Mouse (Mus musculus): Measurements from ENCODE around the gene Slc30a6.

Gene Slc30a6

DNA sequence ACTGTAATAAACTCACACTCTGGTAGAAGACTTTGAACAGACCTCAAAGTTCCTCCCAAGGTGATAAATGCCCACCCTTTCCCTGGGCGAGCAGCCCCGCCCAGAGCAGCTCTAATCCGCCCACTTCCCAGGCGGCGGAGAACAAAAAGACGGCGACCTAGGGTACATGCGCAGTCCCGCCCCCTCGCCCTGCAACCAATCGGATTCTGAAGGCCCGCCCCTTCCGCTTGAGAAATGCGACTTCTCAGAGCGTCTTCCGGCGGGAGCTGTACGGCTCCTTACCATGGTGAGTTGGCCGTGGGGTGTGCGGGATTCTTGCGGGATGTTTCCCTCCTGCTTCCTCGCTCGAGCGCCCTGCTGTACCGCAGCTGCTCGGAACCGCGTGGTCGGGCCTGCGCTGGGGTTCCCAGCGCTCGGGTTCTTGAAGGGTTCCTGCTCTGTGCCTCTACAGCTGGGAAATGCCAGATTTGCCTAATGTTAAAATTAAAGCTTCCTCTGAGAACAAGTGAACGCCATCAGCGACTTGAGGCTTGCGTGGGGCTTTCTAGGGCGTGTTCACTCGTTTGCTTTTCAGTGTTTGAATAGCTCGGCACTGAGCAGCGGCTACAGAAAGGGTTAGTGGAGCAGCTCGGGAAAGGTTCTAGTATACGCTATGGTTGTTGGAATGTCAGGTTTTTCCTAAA is at the start of gene Slc30a6:
Slc30a6 (plus strand) TSS at position 226 of the 683 bp plus-strand sequence.
- in situ Hi-C loops (cut with MboI), result no loop called here

DNA sequence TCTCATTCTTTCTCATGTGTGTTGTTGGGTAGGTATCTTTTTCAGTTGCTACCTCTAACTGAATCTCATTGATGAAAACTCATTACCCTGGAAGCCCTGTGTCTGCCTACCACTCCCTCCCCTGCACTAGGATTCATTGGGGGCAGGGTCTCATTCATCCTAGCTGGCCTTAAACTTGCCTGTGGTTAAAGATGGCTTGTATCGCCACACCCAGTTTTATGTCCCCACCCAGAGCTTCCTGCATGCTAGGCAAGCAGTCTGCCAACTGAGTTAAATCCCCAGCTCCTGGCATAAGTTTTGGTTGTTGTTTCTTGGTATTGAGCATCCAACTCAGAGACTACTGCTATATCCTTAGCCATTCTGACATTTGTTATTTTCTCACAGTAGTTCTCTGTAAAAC is 31.8 kb upstream of the Slc30a6 start:
- in situ Hi-C loops (cut with MboI), result no loop called here

- in situ Hi-C loops (cut with MboI), result no loop called here
Measured at GRCm38 (mm10) chr17:74376916-74377315, 18.5 kb upstream of the Slc30a6 start.

DNA sequence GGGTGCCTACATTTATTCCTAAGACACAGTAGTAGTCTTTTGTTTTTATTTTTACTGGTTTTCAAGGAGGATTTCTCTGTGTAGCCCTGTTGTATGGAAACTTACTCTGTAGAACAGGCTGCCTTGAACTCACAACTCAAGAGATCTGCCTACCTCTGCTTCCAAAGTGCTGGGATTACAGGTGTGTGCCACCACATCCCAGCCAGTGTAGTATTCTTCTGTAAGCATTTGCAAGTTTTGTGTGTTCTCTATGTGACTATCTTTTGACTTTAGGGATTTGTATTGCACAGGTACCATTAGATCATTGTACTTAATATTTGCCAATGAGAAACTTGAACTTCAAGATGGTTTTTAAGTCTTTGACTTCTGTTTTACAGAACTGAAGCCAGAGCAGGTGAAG is 8.8 kb upstream of the Slc30a6 start:
- in situ Hi-C loops (cut with MboI), result no loop called here

GRCm38 (mm10) chr17:74389847-74390246 is 5.6 kb upstream of the Slc30a6 start:
- in situ Hi-C loops (cut with MboI), result no loop called here

DNA sequence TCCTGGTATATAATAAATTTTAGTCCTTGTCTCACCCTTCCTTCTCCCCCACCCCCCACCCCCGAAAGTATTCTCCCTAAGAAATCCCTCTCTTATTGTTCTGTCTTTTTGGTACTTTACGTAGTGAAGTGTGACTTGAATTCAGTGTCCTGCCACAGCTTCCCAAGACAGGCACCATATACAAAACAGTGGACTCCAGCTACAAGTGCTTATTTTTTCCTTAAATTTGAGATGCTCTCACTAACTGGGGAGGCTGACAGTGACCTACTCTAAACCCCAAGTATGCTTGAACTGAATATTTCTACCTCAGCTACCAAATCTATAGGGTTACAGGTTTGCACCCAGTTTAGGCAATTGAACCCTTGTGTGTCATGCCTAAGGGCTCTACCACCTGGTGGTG is 1.0 kb upstream of the Slc30a6 start:
- in situ Hi-C loops (cut with MboI), result no loop called here

GRCm38 (mm10) chr17:74394855-74395254 is 553 bp upstream of the Slc30a6 start:
- in situ Hi-C loops (cut with MboI), result no loop called here

DNA sequence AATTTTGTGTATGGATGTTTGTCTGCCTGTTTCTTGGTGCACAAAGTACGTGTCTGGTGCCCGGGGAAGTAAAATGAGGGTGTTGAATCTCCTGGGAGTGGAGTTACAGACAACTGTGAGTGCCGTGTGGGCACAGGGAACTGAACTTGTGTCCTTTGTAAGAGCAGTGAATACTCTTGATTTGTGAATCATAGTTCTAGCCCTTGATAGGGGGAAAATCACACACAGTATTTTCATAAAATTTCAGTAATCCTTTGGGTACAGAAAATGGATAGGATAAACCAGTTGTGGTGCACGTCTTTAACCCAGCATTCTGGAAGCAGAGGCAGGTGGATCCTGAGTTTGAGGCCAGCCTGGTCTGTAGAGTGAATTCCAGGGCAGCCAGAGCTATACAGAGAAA is 1.4 kb downstream of the Slc30a6 start:
- in situ Hi-C loops (cut with MboI), result no loop called here

- in situ Hi-C loops (cut with MboI), result no loop called here
Measured at GRCm38 (mm10) chr17:74397173-74397572, 1.8 kb downstream of the Slc30a6 start.

DNA sequence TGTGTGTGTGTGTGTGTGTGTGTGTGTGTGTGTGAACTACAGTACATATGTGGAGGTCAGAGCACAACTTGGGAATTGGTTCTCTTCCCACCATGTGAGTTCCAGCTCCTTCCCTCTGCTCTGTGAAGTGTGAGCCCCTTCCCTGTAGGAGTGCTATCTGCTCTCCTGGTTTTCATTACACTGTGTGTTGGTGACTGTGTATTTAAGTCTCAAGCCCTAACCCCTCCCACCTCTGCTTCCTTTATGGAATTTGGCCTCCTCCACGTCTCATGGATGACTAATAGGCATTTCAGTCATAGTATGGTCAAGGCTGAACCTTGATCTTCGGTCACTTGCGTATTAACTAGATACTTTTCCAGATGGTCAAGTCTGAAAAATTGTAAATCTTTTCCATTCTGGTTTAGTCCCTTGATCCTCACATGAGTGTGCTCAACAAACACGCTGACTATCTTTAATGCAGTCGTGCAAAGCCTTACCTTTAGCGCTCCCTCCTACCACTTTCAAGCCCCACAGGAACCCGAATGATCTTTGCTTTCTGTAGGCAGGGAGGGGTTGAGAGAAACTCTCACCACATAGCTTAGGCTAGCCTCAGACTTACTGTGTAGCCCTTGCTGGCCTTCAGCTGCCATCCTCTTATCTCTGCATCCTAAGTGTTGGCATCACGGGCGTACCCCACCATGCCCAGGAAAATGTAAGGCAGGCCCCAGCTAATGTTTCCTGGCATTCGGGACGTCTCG is 7.2 kb downstream of the Slc30a6 start:
- in situ Hi-C loops (cut with MboI), result no loop called here

DNA sequence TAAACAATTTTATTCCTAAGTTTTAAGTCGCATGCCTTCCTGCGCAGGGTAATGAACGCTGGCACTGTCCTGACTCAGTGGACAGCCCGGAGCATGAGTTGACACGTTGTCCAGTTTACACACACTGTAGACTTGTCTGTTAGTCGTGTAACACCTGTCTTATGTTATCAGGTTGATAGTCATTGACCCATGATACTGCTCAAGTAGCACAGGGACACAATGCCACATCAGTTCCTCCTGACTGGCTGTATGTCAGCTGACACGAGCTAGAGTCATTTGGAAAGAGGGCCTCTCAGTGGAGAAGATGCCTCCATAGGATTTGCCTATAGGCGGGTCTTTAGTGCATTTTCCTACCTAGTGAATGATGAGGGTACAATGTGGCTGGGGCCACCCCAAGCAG is 11.1 kb downstream of the Slc30a6 start:
- in situ Hi-C loops (cut with MboI), result no loop called here

DNA sequence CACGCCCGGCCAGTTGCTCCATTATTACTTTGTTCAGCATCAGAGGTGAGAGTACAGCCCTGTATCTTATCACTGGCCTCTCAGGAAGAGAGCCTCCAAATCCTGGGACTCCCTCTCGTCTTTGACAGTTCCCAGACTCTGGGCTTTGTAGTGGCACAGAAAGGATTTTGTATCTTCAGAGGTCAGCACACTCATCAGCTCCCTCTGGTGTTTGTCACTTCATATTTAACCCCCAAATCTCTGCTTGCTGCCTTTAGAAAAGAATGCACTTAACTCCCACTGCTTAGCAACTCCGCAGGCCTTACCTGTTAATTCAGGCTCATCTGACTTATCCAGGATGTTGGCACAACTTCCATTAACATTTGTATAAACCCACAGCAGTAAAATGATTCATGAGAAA is 14.3 kb downstream of the Slc30a6 start:
- in situ Hi-C loops (cut with MboI), result no loop called here

DNA sequence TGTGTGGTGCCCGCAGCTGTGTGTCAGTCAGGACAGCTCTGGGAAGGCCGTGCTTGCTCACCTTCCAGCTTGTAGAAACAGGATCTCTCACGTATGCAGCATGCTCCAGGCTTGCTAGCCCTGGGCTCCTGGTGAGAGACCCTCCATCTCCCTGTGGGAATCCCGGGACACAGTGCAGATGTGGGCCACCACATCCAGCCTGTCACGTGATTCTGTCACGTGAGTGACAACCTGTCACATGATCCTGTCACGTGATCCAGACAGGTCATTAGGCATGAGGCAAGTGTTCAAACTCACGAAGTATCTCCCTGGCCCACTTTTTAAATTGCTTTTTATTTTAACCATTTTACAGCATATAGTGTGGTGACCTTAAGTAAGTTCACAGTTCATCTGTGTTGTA is 17.9 kb downstream of the Slc30a6 start:
- in situ Hi-C loops (cut with MboI), result no loop called here

GRCm38 (mm10) chr17:74414671-74415070 is 19.3 kb downstream of the Slc30a6 start:
- in situ Hi-C loops (cut with MboI), result no loop called here

- in situ Hi-C loops (cut with MboI), result no loop called here
Measured at GRCm38 (mm10) chr17:74416841-74417360, 21.5 kb downstream of the Slc30a6 start.

DNA sequence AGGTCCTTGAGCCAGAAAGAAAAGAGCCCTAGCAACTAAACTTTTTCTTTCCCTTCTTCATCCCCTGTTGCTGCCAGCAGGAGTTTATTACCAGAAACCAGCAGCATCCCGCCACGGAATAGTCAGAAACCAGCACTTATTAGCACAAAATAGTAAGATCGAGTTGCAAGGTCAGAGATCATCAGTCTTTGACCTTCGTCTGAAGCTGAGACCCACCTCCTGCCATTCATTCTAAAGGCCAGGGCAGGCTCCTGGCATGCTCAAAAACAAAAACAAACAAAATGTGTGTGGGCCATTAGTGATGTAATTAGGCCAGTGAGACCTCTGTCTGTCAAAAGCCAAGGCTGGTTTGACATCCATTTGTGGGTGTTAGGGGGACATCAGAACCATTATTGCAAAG is 22.8 kb downstream of the Slc30a6 start:
- in situ Hi-C loops (cut with MboI), result no loop called here

DNA sequence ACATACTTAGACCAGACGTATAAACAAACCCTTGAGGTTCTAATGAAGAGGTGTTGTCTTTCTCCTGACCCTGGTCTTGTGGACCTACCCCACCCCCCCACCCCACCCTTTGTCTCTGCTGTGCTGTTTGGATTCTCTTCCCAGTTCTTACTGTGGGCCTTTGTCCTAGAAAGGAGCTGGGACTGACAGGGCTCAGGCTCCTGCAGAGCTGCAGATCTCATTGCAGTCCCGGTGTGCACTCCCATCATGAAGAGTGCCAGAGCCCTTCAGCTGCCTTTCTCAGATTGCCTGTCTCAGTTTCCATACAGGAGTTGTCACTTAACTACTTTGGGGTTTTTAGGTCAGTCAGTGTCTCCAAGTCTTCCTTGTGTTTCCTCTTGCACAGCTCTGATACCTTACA is 25.2 kb downstream of the Slc30a6 start:
- in situ Hi-C loops (cut with MboI), result no loop called here

GRCm38 (mm10) chr17:74424401-74425005 is 29.1 kb downstream of the Slc30a6 start:
- in situ Hi-C loops (cut with MboI), result no loop called here

DNA sequence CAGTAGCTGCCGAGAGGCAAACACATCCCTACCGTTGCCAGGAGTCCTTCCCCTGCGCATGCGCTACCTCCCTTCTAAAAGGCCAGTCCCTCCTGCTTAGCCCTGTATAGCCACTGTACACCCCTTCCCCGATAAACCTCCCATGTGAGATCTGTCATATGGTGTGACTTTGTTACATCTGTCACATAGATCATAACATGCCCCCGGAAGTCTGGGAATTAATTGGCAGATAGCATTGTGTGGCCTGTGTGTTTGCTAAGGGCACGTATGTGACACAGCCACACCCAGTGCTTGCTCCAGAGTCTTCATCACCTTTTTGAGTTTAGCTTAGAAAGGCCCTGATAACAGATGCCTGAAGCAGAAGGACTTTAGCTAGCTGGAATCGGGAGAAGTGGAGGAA is 34.7 kb downstream of the Slc30a6 start:
- in situ Hi-C loops (cut with MboI), result no loop called here

DNA sequence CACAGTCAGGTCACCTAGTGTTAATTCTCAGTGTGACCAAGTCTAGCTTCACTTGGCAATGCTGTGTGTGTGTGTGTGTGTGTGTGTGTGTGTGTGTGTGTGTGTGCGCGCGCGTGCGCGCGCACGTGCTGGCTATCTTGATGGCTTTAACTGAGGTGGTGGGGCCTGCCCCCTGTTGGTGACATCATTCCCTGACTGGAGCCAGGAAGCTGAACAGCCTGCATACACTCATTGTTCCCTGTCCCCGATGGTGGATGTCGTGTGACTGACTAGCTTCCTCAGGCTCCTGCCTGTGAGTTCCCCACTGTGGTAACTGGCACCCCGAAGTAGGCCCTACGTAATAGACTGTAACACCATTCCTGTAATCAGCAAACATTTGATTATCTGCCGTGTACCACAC is 36.1 kb downstream of the Slc30a6 start:
- in situ Hi-C loops (cut with MboI), result no loop called here

GRCm38 (mm10) chr17:74432631-74433030 is 37.2 kb downstream of the Slc30a6 start:
- in situ Hi-C loops (cut with MboI), result no loop called here

DNA sequence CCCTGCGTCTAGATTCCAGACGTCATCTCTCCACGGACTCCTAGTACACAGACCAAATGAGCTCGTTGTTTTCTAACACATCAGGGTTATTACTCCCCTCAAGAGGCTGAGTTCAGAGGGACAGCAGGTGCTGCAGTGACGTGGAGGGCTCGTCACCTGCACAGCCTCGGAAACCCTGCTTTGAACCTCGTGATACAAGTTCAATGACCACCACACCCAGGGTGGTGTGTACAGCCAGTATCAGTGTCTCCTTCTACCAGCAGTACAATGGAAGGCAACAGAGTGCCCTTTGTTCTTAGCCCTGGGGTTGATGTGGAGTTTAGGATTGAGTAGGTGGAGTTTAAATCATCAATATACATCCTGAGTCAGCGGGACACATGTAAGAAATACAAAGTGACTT is 42.4 kb downstream of the Slc30a6 start:
- in situ Hi-C loops (cut with MboI), result no loop called here

DNA sequence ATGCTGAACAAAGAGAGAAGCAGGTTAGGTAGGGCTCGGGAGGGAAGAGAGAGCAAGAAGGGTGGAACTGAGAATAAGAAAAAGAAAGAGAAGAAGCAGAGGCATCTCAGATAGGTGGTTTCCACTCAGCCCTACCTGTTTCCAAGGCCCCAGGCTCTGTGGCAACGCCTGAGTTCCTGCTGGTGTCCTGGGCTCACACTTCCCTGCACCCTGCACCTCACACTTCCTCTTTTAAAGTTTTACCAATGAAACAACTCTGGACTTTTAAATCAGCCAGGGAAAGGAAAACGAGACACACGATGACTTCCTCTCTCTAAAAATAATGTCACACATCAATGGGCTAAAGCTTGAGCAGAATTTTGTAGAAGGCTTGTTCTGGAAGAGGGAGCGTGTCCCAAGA is 45.1 kb downstream of the Slc30a6 start:
- in situ Hi-C loops (cut with MboI), result no loop called here

Data from mature B cell (primary cell).